Mouse (Mus musculus) effector memory CD4-positive, alpha-beta T cell, adult 7 months (primary cell): Measurements from ENCODE around the gene Gm5286. TPM values are rescaled to one million over a fixed set of nuclear protein-coding genes. Genes with fewer than 3 reads are reported as not detected.

Experiments
- polyA plus RNA-seq: library from polyadenylated mRNA; unstranded; fragments of 100-300 nt; shearing (Covaris generic); gene quantifications from one replicate; pipeline ENCODE4 v1.2.1, GENCODE M21; 2017

The Gm5286 gene
- polyA plus RNA-seq: not detected

DNA sequence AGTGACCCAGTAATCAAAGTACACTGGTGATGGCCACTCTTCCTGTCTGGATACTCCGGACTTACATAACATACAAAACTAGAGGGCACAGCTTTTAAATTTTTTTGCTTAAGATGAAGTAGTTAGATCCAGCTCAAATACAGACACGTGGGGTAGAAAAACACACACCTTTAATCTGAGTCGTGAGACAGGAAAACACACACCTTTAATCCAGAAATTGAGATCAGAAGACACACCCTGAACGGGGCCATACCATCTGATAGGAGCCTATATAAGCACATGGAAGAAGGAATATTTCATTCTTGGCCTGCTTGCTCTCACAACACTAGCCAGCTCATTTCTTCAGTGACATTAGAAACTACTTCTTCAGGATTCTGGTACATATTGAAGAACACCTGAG is at the start of gene Gm5286:
Gm5286 (plus strand) TSS at position 301 of the 400 bp plus-strand sequence.

DNA sequence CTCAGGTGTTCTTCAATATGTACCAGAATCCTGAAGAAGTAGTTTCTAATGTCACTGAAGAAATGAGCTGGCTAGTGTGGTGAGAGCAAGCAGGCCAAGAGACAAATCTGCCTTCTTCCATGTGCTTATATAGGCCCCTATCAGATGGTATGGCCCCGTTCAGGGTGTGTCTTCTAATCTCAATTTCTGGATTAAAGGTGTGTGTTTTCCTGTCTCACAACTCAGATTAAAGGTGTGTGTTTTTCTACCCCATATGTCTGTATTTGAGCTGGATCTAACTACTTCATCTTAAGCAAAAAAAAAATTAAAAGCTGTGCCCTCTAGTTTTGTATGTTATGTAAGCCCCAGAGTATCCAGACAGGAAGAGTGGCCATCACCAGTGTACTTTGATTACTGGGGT is 18.4 kb upstream of the Gm5286 start, which contains the start of gene Gm10696:
Gm10696 (minus strand) TSS at position 101 of the 400 bp plus-strand sequence.

Other genes with a start within 250 kb of the Gm5286 start
- gene Tdpoz5, start 235.4 kb upstream of the Gm5286 start, polyA plus RNA-seq: not detected
- not detected for gene Gm9125, start 141.8 kb upstream of the Gm5286 start, polyA plus RNA-seq
- not detected for gene Gm10697, start 124.1 kb upstream of the Gm5286 start, polyA plus RNA-seq
- not detected for gene Gm10696, start 18.5 kb upstream of the Gm5286 start, polyA plus RNA-seq
- not detected for gene Gm4778, start 67.3 kb downstream of the Gm5286 start, polyA plus RNA-seq
- gene Them4, start 113.4 kb downstream of the Gm5286 start, polyA plus RNA-seq: 2.7 TPM
- not detected for gene Them5, start 145.4 kb downstream of the Gm5286 start, polyA plus RNA-seq
- not detected for gene C2cd4d, start 165.7 kb downstream of the Gm5286 start, polyA plus RNA-seq
- not detected for gene Rorc, start 176.1 kb downstream of the Gm5286 start, polyA plus RNA-seq
- gene Lingo4, start 201.8 kb downstream of the Gm5286 start, polyA plus RNA-seq: not detected
- gene Tdrkh, start 216.6 kb downstream of the Gm5286 start, polyA plus RNA-seq: 0.85 TPM
- gene Mrpl9, start 246.6 kb downstream of the Gm5286 start, polyA plus RNA-seq: 63.0 TPM
- gene Oaz3, start 247.2 kb downstream of the Gm5286 start, polyA plus RNA-seq: 2.0 TPM